Mouse (Mus musculus): ENCODE measurements around the gene Dnm2.

DNA sequence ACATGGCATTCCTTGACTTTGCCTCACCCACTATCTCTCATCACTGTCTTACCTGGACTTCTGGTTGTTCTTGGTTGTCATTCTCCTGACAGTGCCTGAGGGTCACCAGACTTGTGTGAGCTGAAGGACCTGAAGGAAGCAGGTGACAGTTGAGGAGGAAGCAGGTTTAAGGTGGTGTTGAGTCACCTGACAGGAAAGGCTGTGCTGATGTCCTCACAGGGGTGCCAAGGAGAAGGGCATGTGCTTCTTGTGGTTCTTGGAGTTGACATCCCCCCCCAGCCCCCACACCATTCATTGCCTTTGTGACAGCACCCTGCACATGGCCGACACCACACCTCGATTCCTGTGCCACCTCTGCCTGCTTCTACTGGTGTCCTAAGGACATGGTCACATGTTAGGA is 23.1 kb downstream of the Dnm2 start:
- TF ChIP-seq CTCF (IDR thresholded peaks at IDR 0.05; ENCODE audit: borderline replicate concordance, insufficient read depth, low read depth, low read length) (no peak), POLR2A (IDR thresholded peaks at IDR 0.05; ENCODE audit: borderline replicate concordance, insufficient read depth, low read length) (no peak)
